Mouse (Mus musculus) ES-Bruce4 (cell line): ENCODE results near the gene Pfkfb1.

Source experiments
- CTCF ChIP-seq: IDR thresholded peaks from one replicate; pipeline ENCODE4 v1.8.1; 2011; ENCODE audit warnings: low read depth, low read length
- EP300 ChIP-seq: IDR thresholded peaks from 2 replicates; pipeline ENCODE4 v1.6.1; 2011; ENCODE audit warnings: low read depth, low read length; ENCODE audit not compliant: insufficient read depth
- POLR2A ChIP-seq: IDR thresholded peaks from one replicate; pipeline ENCODE4 v1.8.1; 2011; ENCODE audit warnings: low read length; ENCODE audit not compliant: insufficient read depth

DNA sequence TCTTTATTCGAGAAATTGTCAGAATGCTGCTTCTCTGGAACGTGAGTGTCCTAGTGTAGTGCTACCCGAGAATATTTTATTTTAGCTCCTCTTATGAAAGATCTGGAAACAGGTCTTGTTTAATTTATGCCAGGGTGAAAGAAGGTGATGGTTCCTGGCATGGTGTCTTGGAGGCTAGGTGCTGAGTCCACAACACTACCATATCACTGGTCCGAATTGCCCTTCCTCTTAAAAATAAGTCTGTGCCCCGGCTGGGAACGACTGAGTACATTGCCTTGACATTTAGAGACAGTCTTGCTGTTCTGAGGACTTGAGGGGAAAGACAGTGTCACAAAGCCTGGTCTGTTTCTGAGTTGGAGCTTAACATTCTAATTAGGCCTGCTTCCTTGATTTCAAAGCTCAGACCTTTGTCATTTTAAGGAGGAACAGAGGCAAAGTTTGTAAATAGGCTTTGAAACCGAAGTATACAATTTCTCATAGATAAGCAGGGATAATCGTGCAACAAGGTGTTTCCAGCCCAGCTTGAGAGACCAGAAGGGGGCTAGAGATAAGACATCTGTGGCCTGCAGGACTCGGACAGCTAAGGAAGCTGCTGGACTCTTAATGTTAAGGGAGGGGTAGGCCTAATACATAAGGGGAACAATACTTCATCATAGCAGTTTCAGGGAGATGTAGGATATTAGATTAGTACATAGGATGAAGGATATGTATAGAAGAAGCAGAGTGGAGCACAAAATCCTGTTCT lies 7.2 kb downstream of the Pfkfb1 start:
- TF ChIP-seq CTCF (no peak), EP300 (no peak), POLR2A (no peak)
